Mouse (Mus musculus) kidney, adult 2 months (tissue): ENCODE data around the gene Anxa11. TPM values are rescaled to one million over a fixed set of nuclear protein-coding genes. Genes with fewer than 3 reads are reported as not detected.
"Not testable (repeated sequence)": the region's sequence is repeated elsewhere in the genome, so short reads cannot be mapped to it uniquely, and the experiment has no call there.

Experiments used
- DNase-seq: peaks from one replicate; pipeline ENCODE4 v3.0.0; 2021
- H3K27ac ChIP-seq: fragments of 200-500 bp; 2 replicates; pipeline ENCODE4 v1.5.1; 2012; ENCODE audit warnings: low read depth, low read length, control low read depth, inconsistent platforms; ENCODE audit not compliant: insufficient read depth
- H3K27me3 ChIP-seq: fragments of 200-500 bp; replicated peaks from 2 replicates; pipeline ENCODE4 v1.6.1; 2012; ENCODE audit warnings: mild to moderate bottlenecking, moderate library complexity, low read length, inconsistent platforms; ENCODE audit not compliant: control insufficient read depth, insufficient read depth
- H3K36me3 ChIP-seq: fragments of 200-500 bp; 2 replicates; pipeline ENCODE4 v1.6.1; 2012; ENCODE audit warnings: mild to moderate bottlenecking, moderate library complexity, low read length, inconsistent platforms; ENCODE audit not compliant: control insufficient read depth, insufficient read depth
- H3K4me1 ChIP-seq: fragments of 200-500 bp; 2 replicates; pipeline ENCODE4 v1.6.1; 2011; ENCODE audit warnings: low read length; ENCODE audit not compliant: control insufficient read depth, insufficient read depth
- H3K4me3 ChIP-seq: fragments of 200-500 bp; 2 replicates; pipeline ENCODE4 v1.5.1; 2011; ENCODE audit warnings: mild to moderate bottlenecking, low read depth, low read length, control low read depth; ENCODE audit not compliant: insufficient read depth
- CTCF ChIP-seq: fragments of 200-500 bp; conservative IDR thresholded peaks from 2 replicates; pipeline ENCODE4 v1.5.1; 2011; ENCODE audit warnings: low read depth, mild to moderate bottlenecking, control low read depth, low read length, moderate library complexity, mixed read lengths; ENCODE audit not compliant: insufficient read depth, insufficient read length
- POLR2A ChIP-seq: fragments of 200-500 bp; IDR thresholded peaks from one replicate; pipeline ENCODE4 v1.6.1; 2011; ENCODE audit warnings: low read depth, low read length, control low read depth
- WGBS: fragments of 180-500 bp; shearing (Covaris S2); methylation state at CpG from one replicate; pipeline ENCODE4 v1.1.7; 2018; 5-methylcytosine and 5-hydroxymethylcytosine counted together
- polyA plus RNA-seq: library from polyadenylated mRNA; depleted of rRNA; stranded (reverse); fragments of >200 nt; gene quantifications from 2 replicates; pipeline ENCODE4 v1.2.3, GENCODE M21; 2012

Anxa11 gene
- polyA plus RNA-seq, 1 experiment, result 105 TPM

DNA sequence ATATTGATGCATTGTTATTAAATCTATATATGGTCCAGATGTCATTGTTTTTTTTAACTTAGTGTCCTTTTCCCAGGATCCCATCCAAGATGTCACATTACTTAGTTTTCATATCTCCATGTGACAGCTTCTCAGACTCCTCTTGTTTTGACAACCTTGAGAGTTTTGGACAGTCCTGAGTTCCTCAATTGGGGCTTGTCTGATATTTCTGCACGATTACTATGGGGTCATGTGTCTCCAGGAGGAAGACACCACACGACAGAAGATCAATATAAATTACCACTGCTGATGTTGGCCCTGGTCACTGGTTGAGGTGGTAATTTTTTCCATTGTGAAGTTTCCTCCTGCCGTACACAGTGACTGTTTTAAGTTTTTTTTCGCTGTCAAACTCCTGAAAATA, 377 bp upstream of the Anxa11 start:
- Histone ChIP-seq H3K4me1 (peaks cover 15% of the 10 kb centered on the region; the same call in 1 of the 2 replicates), H3K36me3 (no peaks in the 10 kb centered on the region), H3K27ac (peak overlapping the region; percentile 58; the same call in 1 of the 2 replicates), H3K27me3 (no peaks in the 10 kb centered on the region), H3K4me3 (peak overlapping the region; percentile 85; the same call in 1 of the 2 replicates)
- no peak for DNase-seq
- TF ChIP-seq POLR2A (no peak), CTCF (no peak)
- WGBS, result 2% methylated on average over 4 of the region's 4 CpGs

DNA sequence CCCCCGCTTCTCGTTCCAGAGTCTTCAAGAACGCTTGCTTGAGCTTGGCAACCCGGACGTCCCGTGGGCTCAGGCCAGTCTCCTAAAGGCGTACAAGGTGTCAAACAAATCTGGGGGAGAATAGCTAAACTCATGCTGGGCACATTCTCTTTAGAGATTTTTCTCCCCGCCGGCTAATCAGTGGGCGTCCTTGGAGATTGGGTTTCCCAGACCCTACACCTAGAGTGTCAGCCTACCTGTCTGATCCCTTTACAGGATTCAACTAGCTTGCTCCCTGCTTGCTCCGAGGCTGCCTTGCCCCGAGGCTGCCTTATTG, 690 bp downstream of the Anxa11 start:
- Histone ChIP-seq H3K4me1 (peaks cover 21% of the 10 kb centered on the region; the same call in 1 of the 2 replicates), H3K27ac (peak overlapping the region; percentile 93), H3K4me3 (peak overlapping the region; percentile 85), H3K36me3 (no peaks in the 10 kb centered on the region), H3K27me3 (no peaks in the 10 kb centered on the region)
- WGBS, result 1% methylated on average over 12 of the region's 12 CpGs
- no peak for DNase-seq
- TF ChIP-seq CTCF (no peak), POLR2A (no peak)

DNA sequence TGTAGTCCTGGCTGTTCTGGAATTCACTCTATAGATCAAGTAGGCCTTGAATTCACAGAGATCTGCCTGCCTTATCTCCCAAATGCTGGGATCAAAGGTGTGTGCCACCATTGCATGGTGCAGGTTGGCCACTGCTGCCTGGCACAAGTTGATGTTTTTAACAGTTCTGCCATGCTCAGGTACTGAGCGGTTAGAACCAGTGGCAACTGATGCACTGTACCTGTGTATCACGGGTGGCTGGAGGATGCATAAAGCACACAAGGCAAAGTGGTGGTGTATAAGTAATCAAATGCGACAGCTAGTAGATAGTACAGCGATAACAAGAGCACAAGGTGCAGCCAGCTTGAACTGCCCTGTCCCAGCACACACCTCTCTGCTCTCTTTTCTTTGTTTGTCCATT, 2.4 kb downstream of the Anxa11 start:
- 77% methylated on average over 4 of the region's 4 CpGs for WGBS
- H3K27me3 ChIP-seq, result no peaks in the 10 kb centered on the region
- peaks cover 27% of the 10 kb centered on the region for H3K4me1 ChIP-seq
- H3K27ac ChIP-seq, result peak overlapping the region; percentile 27; the same call in 1 of the 2 replicates
- H3K4me3 ChIP-seq, result no peak overlapping the region
- peak; percentile 59 for DNase-seq
- H3K36me3 ChIP-seq, result no peaks in the 10 kb centered on the region
- no peak for TF ChIP-seq POLR2A
- TF ChIP-seq CTCF, result no peak

DNA sequence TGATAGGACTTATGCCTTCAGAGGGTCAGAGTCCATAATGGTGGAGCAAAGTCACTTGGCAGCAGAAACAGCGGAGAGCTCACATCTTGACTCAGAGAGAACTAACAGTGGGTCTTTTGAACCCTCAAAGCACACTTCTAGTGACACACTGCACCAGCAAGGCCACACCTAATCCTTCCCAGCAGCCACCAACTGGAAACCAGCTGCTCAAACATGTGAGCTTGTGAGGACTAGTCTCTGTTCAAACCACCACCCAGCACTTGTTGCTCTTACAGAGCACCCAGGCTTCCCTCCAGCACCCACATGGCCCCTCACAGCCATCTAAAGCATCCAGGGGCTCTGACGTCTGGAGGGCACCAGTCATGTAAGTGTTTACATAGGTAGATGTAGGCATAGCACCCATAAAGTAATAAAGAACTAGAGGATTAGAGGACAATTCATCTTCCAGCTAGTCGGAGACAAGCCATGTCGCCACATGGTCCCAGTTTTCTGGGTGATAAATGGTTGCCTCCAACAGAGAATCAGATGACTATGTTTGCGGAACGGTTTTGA, 4.0 kb downstream of the Anxa11 start:
- Histone ChIP-seq H3K4me3 (no peak overlapping the region), H3K4me1 (peaks cover 35% of the 10 kb centered on the region), H3K36me3 (no peaks in the 10 kb centered on the region), H3K27me3 (no peaks in the 10 kb centered on the region), H3K27ac (no peak overlapping the region)
- no peak for TF ChIP-seq CTCF
- TF ChIP-seq POLR2A, result no peak
- 76% methylated on average over 6 of the region's 6 CpGs for WGBS
- DNase-seq, result no peak

DNA sequence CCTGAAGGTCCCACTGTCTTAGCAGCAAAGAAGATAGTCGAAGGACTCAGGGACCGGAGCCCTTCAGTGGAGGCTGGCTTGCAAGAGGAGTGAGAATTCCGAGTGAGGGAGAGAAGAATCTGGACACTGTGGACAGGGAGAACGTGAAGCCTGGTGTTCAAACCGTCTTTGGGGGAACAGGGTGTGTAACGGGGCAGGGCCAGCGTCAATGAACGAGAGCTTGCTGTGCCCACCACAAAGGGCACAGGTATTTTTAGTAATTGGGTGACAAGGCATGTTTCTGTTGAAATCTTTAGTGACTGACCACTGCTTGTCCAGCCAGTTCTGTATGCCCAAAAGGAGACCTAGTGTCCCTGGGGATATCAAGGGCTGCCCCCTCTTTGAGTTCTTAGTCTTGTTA, 4.6 kb downstream of the Anxa11 start:
- peaks cover 39% of the 10 kb centered on the region for H3K4me1 ChIP-seq
- no peaks in the 10 kb centered on the region for H3K36me3 ChIP-seq
- no peak for DNase-seq
- 0 out of 2 replicates have a peak overlapping the region, but pooled peaks have one; percentile 39 for H3K27ac ChIP-seq
- TF ChIP-seq POLR2A, result no peak
- no peak for TF ChIP-seq CTCF
- no peak overlapping the region for H3K4me3 ChIP-seq
- no peaks in the 10 kb centered on the region for H3K27me3 ChIP-seq
- 81% methylated on average over 8 of the region's 8 CpGs for WGBS

DNA sequence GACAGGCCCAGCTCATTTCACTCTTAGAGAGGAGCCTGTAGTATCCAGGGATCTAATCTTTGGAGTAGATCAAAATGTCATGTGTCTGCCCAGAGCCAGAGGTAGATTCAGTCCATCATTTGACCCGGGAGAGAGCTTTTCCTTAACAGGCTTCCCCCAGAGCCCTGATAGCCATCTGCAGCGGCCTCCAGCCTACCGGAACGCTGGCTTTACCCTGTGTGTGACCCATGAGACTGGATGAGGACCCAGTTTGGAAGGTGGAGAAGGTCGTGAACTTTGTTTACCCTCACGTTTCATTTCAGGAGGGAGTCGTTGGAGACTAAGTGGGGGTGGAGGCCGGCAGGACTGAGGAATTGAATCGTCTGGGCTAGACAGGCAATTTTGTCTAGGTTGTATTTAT, 5.7 kb downstream of the Anxa11 start:
- TF ChIP-seq POLR2A (no peak), CTCF (no peak)
- DNase-seq, result peak; percentile 48
- peak overlapping the region; percentile 93 for H3K27ac ChIP-seq
- no peaks in the 10 kb centered on the region for H3K36me3 ChIP-seq
- no peaks in the 10 kb centered on the region for H3K27me3 ChIP-seq
- WGBS, result 13% methylated on average over 9 of the region's 9 CpGs
- peaks cover 45% of the 10 kb centered on the region for H3K4me1 ChIP-seq
- H3K4me3 ChIP-seq, result no peak overlapping the region

DNA sequence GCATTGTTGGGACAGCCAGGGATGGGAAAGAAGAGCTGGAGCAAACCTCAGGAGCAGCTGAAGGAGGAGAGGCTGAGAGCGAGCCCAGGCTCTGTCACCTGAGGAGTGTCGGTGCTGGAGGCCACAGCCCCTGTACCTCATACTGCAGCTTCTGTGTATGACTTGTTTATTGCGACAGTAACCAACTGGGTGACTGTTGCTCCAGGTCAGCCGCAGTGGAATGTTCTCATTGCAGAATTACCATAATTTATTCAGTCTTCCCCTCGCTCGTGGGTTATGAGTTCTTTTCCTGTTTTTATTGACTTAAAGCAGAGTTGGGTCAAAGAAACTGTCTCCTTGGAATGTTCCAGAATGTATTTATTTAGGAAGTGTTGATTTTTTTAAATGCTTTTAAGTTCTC, 6.3 kb downstream of the Anxa11 start:
- Histone ChIP-seq H3K4me3 (no peak overlapping the region), H3K27ac (peak overlapping the region; percentile 93), H3K27me3 (no peaks in the 10 kb centered on the region), H3K4me1 (peaks cover 50% of the 10 kb centered on the region), H3K36me3 (no peaks in the 10 kb centered on the region)
- peak; percentile 83 for DNase-seq
- no peak for TF ChIP-seq CTCF
- TF ChIP-seq POLR2A, result no peak
- WGBS, result 34% methylated on average over 6 of the region's 6 CpGs

DNA sequence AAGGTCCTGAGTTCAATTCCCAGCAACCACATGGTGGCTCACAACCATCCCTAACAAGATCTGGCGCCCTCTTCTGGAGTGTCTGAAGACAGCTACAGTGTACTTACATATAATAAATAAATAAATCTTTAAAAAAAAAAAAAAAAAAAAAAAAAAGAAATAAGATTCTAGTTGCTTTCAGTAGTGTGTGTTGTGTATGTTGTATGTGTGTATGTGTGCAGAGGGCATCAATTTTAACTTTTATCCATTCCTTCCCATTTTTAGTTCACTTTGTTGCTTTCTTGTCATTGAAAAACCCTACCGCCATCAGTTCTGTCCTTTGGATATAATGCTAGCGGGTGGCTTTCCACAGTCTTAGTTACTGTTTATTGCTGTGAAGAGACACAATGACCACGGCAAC, 6.8 kb downstream of the Anxa11 start:
- 83% methylated on average over 3 of the region's 4 CpGs for WGBS
- not testable (repeated sequence) for H3K36me3 ChIP-seq

More for the DNA sequence above, 6.8 kb downstream of the Anxa11 start:
- H3K4me3 ChIP-seq, H3K27ac ChIP-seq, DNase-seq, H3K27me3 ChIP-seq: not testable (repeated sequence)
- peaks cover 55% of the 10 kb centered on the region for H3K4me1 ChIP-seq
